Mouse (Mus musculus): Measurements from ENCODE around the gene Chaf1a. TPM values are rescaled to one million over a fixed set of nuclear protein-coding genes. Genes with fewer than 3 reads are reported as not detected.
"Not testable (repeated sequence)": the region's sequence is repeated elsewhere in the genome, so short reads cannot be mapped to it uniquely, and the experiment has no call there.

Gene Chaf1a
- polyA plus RNA-seq, 1 experiment: 33.8 TPM

DNA sequence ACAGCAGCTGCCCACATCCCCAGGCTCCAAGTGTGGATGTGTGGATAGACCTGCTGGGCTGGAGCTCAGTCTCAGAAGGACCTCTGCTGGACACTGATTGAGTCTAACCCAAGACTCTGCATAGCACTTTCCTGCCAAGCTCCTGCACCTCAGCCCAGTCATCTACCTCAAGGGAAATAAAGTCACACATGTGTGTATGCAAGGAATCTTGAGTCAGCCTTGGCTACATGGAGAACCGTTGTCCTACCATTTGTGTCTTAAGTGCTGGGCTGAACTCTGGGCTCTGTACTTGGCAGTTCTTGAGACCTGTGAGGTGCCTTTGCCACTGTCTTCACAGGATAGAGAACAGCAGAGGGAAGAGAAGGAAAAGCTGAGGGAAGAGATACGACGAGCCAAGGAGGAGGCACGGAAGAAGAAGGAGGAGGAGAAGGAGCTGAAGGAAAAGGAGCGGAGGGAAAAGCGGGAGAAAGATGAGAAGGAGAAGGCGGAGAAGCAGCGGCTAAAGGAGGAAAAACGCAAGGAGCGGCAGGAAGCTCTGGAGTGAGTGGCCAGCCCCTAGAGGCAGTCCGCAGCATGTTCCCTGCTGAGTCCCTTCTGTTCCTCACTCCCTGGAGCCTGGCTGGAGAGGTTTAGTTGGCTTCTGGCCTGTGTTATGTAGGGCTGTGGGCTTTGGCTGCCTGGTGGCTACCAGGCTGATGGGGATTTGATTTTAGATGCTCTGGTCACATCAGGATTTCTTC lies 17.3 kb downstream of the Chaf1a start:
- no peak for TF ChIP-seq GATA1 (IDR thresholded peaks at IDR 0.05; ENCODE audit: borderline replicate concordance, low read length)
- TF ChIP-seq FLI1 (IDR thresholded peaks at IDR 0.05; ENCODE audit: low read length): no peak
- H3K4me3 ChIP-seq (replicated peaks): no peak overlapping the region
- no peaks in the 10 kb centered on the region for H3K27me3 ChIP-seq (replicated peaks)
- no peaks in the 10 kb centered on the region for H3K9me3 ChIP-seq
- peaks cover 90% of the 10 kb centered on the region for H3K36me3 ChIP-seq (replicated peaks; ENCODE audit: low read length)
- peaks cover 15% of the 10 kb centered on the region; the same call in 1 of the 2 replicates for H3K4me1 ChIP-seq

DNA sequence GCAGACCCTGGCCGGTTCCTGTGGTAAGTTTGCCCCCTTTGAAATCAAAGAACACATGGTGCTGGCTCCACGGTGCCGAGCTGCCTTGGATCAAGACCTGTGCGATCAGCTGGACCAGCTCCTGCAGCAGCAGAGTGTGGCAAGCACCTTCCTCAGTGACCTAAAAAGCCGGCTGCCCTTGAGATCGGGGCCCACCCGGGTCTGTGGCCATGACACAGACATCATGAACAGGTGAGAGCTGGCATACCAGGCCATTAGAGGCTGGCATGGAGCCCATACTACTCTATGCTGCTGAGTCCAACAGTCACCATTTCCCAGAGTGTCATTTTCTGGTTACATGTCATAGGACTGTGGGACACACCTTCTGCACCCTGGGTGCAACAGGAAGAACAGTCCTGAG lies 21.8 kb downstream of the Chaf1a start:
- no peaks in the 10 kb centered on the region for H3K27me3 ChIP-seq (replicated peaks)
- H3K4me1 ChIP-seq: peaks cover 37% of the 10 kb centered on the region
- no peak overlapping the region for H3K4me3 ChIP-seq (replicated peaks)
- H3K36me3 ChIP-seq (replicated peaks; ENCODE audit: low read length): peaks cover 97% of the 10 kb centered on the region
- H3K9me3 ChIP-seq: 0 out of 2 replicates have a peak, but pooled peaks cover 6% of the 10 kb centered on the region
- no peak for TF ChIP-seq GATA1 (IDR thresholded peaks at IDR 0.05; ENCODE audit: borderline replicate concordance, low read length)
- no peak for TF ChIP-seq FLI1 (IDR thresholded peaks at IDR 0.05; ENCODE audit: low read length)

DNA sequence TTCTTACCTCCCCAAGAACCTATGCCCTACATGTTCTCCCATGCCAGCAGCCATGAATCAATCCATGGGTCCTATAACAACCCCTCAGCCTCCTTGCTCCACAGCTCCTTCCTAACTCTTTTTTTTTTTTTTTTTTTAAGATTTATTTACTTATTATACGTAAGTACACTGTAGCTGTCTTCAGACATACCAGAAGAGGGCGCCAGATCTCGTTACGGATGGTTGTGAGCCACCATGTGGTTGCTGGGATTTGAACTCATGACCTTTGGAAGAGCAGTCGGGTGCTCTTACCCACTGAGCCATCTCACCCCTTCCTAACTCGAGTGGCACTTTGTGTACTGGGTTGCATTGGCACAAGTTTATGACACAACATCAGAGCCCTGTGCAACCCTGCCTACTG lies 25.5 kb downstream of the Chaf1a start:
- not testable (repeated sequence) for H3K27me3 ChIP-seq (replicated peaks); H3K4me3 ChIP-seq (replicated peaks); H3K9me3 ChIP-seq
- H3K4me1 ChIP-seq: peaks cover 60% of the 10 kb centered on the region
- H3K36me3 ChIP-seq (replicated peaks; ENCODE audit: low read length): peaks cover 98% of the 10 kb centered on the region

GRCm38 (mm10) chr17:56066451-56066850 lies 26.2 kb downstream of the Chaf1a start:
- Histone ChIP-seq H3K4me3 (replicated peaks) (peak overlapping the region; percentile 2), H3K27me3 (replicated peaks) (no peaks in the 10 kb centered on the region), H3K36me3 (replicated peaks; ENCODE audit: low read length) (peaks cover 98% of the 10 kb centered on the region), H3K9me3 (0 out of 2 replicates have a peak, but pooled peaks cover 6% of the 10 kb centered on the region), H3K4me1 (peaks cover 67% of the 10 kb centered on the region)
- TF ChIP-seq GATA1 (IDR thresholded peaks at IDR 0.05; ENCODE audit: borderline replicate concordance, low read length) (no peak), FLI1 (IDR thresholded peaks at IDR 0.05; ENCODE audit: low read length) (no peak)

- Histone ChIP-seq H3K27me3 (replicated peaks) (no peaks in the 10 kb centered on the region), H3K9me3 (0 out of 2 replicates have a peak, but pooled peaks cover 6% of the 10 kb centered on the region), H3K36me3 (replicated peaks; ENCODE audit: low read length) (peaks cover 93% of the 10 kb centered on the region), H3K4me1 (peaks cover 80% of the 10 kb centered on the region), H3K4me3 (replicated peaks) (no peak overlapping the region)
- no peak for TF ChIP-seq GATA1 (IDR thresholded peaks at IDR 0.05; ENCODE audit: borderline replicate concordance, low read length)
- no peak for TF ChIP-seq FLI1 (IDR thresholded peaks at IDR 0.05; ENCODE audit: low read length)
Measured at GRCm38 (mm10) chr17:56069066-56069465, 28.8 kb downstream of the Chaf1a start.

- H3K27me3 ChIP-seq (replicated peaks): no peaks in the 10 kb centered on the region
- TF ChIP-seq FLI1 (IDR thresholded peaks at IDR 0.05; ENCODE audit: low read length) (no peak), GATA1 (IDR thresholded peaks at IDR 0.05; ENCODE audit: borderline replicate concordance, low read length) (no peak)
- peaks cover 74% of the 10 kb centered on the region for H3K36me3 ChIP-seq (replicated peaks; ENCODE audit: low read length)
- peaks cover 75% of the 10 kb centered on the region for H3K4me1 ChIP-seq
- 0 out of 2 replicates have a peak, but pooled peaks cover 3% of the 10 kb centered on the region for H3K9me3 ChIP-seq
- no peak overlapping the region for H3K4me3 ChIP-seq (replicated peaks)
Measured at GRCm38 (mm10) chr17:56071126-56071525, 30.9 kb downstream of the Chaf1a start.

DNA sequence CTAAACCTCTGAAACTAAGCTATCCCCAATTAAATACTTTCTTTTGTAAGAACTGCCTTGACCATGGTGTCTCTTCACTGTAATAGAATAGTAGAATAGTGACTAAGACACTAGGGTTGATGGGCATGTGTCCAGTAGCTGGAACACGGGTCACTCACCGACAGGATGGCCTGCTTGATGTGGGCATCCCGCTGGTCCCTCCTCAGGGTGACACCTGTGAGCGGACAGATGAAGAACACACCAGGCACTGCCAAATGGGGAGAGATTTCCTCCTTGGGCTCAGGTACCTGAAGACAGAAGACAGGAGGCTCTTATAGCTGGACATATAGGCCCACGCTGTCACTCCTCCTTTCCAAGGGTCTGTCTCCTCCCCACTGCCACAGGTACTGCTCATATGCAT lies 32.0 kb downstream of the Chaf1a start:
- Histone ChIP-seq H3K4me3 (replicated peaks) (no peak overlapping the region), H3K9me3 (no peaks in the 10 kb centered on the region), H3K27me3 (replicated peaks) (no peaks in the 10 kb centered on the region), H3K4me1 (peaks cover 64% of the 10 kb centered on the region), H3K36me3 (replicated peaks; ENCODE audit: low read length) (peaks cover 64% of the 10 kb centered on the region)
- TF ChIP-seq FLI1 (IDR thresholded peaks at IDR 0.05; ENCODE audit: low read length) (no peak), GATA1 (IDR thresholded peaks at IDR 0.05; ENCODE audit: borderline replicate concordance, low read length) (no peak)

DNA sequence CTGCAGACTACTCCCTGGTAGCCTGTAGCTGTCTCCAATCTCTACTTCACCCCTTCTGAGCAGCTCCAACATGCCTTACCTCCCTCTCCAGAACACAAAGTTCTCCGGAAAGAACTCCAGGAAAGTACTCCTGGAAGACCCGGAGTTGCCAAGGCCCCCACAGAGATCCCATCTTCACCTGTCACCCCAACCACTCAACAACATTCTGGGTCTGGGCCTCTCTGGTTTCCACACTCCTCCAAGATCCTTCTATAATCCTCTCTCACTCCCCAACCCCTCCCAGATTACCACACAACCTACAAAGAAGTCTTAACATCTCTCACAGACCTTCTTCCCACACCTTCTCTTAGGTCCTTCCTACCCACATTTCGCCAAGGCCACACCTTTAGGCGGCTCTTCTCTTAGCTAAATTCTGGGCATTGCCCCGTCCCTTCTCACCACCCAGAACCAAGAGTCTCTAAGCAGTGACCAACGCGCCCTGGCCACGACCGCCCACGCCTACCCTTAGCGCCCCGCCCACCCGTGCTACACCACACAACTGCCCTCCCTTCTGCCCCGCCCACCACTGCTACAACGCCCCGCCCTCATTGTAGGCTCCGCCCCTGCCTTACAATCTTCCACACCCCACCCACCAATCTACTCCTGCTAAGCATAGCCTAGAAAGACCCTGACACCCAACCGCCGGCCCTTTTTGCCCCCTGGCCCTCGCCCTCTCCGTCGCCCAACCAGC lies 34.0 kb downstream of the Chaf1a start:
- peak overlapping the region; percentile 94 for H3K4me3 ChIP-seq (replicated peaks)
- no peaks in the 10 kb centered on the region for H3K9me3 ChIP-seq
- TF ChIP-seq FLI1 (IDR thresholded peaks at IDR 0.05; ENCODE audit: low read length) (no peak), GATA1 (IDR thresholded peaks at IDR 0.05; ENCODE audit: borderline replicate concordance, low read length) (no peak)
- peaks cover 53% of the 10 kb centered on the region for H3K4me1 ChIP-seq
- H3K27me3 ChIP-seq (replicated peaks): no peaks in the 10 kb centered on the region
- peaks cover 44% of the 10 kb centered on the region for H3K36me3 ChIP-seq (replicated peaks; ENCODE audit: low read length)

DNA sequence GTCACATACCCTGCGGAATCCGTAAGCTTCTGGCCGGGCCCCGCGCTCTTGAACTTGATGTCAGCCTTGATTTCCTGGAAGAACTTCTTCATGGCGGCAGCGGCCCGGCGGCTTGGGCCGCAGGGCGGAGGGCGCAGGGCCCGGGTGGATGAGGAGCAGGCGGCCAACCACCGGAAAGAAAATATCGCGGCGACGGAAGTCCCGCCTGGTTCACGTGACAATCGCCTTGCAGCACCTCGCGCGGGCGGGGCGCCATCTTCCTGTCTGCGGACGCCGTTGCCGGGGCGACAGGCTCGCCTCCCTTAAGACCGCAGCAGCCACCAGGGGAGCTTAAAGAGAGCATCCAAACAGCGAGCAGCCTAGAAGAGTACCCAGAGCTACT lies 34.6 kb downstream of the Chaf1a start, which contains the start of gene Ubxn6:
Gene Ubxn6, minus strand, starts transcription at position 202 of the 382 bp plus-strand sequence.
- TF ChIP-seq FLI1 (IDR thresholded peaks at IDR 0.05; ENCODE audit: low read length) (0 out of 2 replicates have a peak, but pooled peaks have one; percentile 25), GATA1 (IDR thresholded peaks at IDR 0.05; ENCODE audit: borderline replicate concordance, low read length) (no peak)
- H3K36me3 ChIP-seq (replicated peaks; ENCODE audit: low read length): peaks cover 38% of the 10 kb centered on the region
- H3K4me3 ChIP-seq (replicated peaks): peak within 1 kb of the TSS; percentile 94
- H3K4me1 ChIP-seq: peaks cover 52% of the 10 kb centered on the region
- no peaks in the 10 kb centered on the region for H3K9me3 ChIP-seq
- H3K27me3 ChIP-seq (replicated peaks): no peaks in the 10 kb centered on the region

DNA sequence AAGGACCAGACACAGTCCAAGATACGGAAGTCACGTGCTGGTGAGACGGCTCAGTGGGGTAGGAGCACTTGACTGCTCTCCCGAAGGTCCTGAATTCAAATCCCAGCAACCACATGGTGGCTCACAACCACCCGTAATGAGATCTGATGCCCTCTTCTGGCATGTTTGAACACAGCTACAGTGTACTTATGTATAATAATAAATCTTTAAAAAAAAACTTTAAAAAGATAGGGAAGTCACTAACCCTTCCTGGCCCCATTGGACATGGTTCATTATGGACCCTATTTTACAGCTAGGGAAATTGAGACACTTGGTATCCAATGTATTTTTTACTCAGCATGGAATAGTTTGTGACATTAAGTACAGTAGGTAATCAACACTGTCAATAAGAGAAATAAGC lies 37.3 kb downstream of the Chaf1a start:
- no peak overlapping the region for H3K4me3 ChIP-seq (replicated peaks)
- H3K27me3 ChIP-seq (replicated peaks): no peaks in the 10 kb centered on the region
- no peaks in the 10 kb centered on the region for H3K9me3 ChIP-seq
- no peak for TF ChIP-seq FLI1 (IDR thresholded peaks at IDR 0.05; ENCODE audit: low read length)
- no peak for TF ChIP-seq GATA1 (IDR thresholded peaks at IDR 0.05; ENCODE audit: borderline replicate concordance, low read length)
- H3K36me3 ChIP-seq (replicated peaks; ENCODE audit: low read length): peaks cover 25% of the 10 kb centered on the region
- peaks cover 65% of the 10 kb centered on the region for H3K4me1 ChIP-seq

DNA sequence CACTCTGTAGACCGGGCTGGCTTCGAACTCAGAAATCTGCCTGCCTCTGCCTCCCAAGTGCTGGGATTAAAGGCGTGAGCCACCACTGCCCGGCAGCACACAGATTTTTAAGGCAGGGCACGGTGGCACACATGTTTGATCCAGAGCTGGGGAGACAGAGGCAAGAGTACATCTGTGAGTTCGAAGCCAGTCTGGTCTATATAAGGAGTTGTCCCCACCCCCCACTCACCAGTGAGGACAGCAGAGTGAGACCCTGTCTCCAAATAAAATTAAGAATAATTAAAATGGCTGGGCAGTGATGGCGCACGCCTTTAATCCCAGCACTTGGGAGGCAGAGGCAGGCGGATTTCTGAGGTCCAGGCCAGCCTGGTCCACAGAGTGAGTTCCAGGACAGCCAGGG lies 38.1 kb downstream of the Chaf1a start:
- H3K36me3 ChIP-seq (replicated peaks; ENCODE audit: low read length): peaks cover 25% of the 10 kb centered on the region
- not testable (repeated sequence) for H3K27me3 ChIP-seq (replicated peaks); H3K9me3 ChIP-seq
- H3K4me1 ChIP-seq: peaks cover 64% of the 10 kb centered on the region
- H3K4me3 ChIP-seq (replicated peaks): peak overlapping the region; percentile 93
